Mouse (Mus musculus) layer of hippocampus, postnatal 25 days (tissue): Measurements from ENCODE around the gene Gm9747. TPM values are rescaled to one million over a fixed set of nuclear protein-coding genes. Genes with fewer than 3 reads are reported as not detected.

Experiments used
- DNase-seq, 2 experiments: peaks; one replicate each; pipeline ENCODE4 v3.0.0; 2022; ENCODE audit warnings: mixed read lengths in 2 of 2, low spot score in 1 of 2; ENCODE audit errors: extremely low spot score in 1 of 2
- total RNA-seq, 2 experiments: library from RNA; stranded (reverse); gene quantifications; 2 replicates each; pipeline ENCODE4 v1.2.3; 2021

The Gm9747 gene
- total RNA-seq, 2 experiments from 2014 or later: not detected

DNA sequence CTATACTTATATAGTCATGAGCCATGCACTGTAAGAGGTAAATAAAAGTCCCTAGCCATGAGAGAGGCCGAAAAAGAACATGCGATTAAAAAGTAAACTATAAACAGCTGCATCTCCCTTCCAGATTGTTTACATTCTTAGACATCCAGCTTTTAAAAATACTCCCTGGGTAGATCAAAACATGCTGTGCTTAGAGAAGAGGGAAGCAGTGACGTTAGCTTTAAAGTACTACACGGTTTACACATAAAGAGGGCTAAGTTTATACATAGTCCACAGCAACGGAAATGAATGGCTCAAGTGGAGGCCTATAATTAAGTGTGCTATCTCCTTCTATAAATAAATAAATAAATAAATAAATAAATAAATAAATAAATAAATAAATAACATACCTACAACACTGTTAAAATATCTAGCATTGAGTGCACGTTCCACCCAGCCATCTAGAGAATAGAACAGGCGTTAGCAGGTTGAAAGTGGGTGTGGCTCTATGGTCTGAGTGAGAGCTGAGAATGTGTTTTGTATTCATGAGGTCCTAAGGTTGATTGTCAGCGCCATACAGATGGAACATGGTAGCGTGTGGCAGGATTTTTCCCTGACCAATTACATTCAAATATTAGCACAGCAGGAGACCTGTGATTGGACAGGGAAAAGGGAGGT lies 21.0 kb downstream of the Gm9747 start:
- DNase-seq: no peak

- DNase-seq: no peak
Measured at GRCm38 (mm10) chr1:82257457-82257856, 24.5 kb downstream of the Gm9747 start.

GRCm38 (mm10) chr1:82258331-82258730 lies 25.4 kb downstream of the Gm9747 start:
- DNase-seq: no peak

DNA sequence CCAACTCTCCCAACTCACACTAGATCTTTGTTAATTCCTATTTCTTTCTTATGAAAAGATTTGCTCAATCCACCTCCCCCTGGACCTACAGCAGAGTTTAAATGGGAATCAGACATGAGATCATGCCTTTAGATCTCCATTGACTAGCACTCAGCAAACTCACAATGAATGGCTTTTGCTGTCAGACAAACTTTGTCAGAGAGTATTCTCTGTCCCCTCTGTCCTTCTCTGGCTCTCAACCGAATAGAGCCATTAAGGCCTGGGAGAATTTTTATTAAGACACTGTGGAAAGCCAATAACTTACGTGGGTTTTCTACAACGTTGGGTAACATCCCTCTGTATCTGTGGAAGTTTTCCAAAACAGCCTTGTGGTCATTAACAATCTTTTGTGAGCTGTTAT lies 27.1 kb downstream of the Gm9747 start:
- no peak for DNase-seq

- DNase-seq: peak in 1 of 2 experiments; percentile 44
Measured at GRCm38 (mm10) chr1:82261053-82261618, 28.2 kb downstream of the Gm9747 start.

DNA sequence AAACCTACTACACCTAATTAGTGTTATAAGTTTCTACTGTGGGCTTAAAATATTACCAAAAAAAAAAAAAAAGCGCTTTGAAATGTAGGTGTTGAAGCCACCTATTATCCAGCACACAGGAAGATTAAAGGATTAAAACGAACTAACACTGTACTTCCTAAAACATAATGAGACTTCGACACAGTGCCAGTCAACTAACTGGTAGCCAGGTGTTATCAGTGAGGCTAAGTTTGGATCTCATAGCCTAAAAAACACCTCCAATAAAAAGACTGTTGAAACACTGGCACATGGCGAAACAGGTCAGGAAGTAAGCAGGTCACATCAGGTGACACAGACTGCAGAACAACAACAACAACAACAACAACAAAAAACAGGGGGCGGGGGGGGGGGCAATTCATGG lies 28.7 kb downstream of the Gm9747 start:
- no peak for DNase-seq

GRCm38 (mm10) chr1:82262331-82262730 lies 29.4 kb downstream of the Gm9747 start:
- no peak for DNase-seq

GRCm38 (mm10) chr1:82267547-82267946 lies 34.6 kb downstream of the Gm9747 start:
- no peak for DNase-seq

- no peak for DNase-seq
Measured at GRCm38 (mm10) chr1:82272231-82272630, 39.3 kb downstream of the Gm9747 start.

DNA sequence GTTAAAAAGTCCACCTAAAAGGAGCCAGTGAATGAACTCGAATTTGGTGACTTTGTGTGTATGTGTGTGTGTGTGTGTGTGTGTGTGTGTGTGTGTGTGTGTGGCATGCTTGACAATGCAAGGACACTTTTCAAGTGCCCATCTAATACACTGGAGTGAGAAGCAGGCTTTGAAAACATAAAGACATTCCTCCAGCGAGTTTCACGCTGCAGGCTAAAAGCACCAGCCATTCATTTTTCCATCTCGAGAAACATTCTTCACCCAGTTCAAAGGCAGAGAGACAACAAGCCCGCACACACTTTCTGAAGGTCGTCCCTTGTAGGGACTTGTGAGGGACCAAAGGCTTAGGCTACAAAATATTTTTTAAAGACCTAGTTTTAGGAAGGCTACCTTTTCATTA lies 40.6 kb downstream of the Gm9747 start:
- DNase-seq: no peak

- no peak for DNase-seq
Measured at GRCm38 (mm10) chr1:82274361-82274760, 41.4 kb downstream of the Gm9747 start.

GRCm38 (mm10) chr1:82279768-82280167 lies 46.9 kb downstream of the Gm9747 start:
- no peak for DNase-seq

- no peak for DNase-seq
Measured at GRCm38 (mm10) chr1:82281823-82282222, 48.9 kb downstream of the Gm9747 start.

GRCm38 (mm10) chr1:82282992-82283611 lies 50.2 kb downstream of the Gm9747 start:
- peak; percentile 72 to 84 for DNase-seq

DNA sequence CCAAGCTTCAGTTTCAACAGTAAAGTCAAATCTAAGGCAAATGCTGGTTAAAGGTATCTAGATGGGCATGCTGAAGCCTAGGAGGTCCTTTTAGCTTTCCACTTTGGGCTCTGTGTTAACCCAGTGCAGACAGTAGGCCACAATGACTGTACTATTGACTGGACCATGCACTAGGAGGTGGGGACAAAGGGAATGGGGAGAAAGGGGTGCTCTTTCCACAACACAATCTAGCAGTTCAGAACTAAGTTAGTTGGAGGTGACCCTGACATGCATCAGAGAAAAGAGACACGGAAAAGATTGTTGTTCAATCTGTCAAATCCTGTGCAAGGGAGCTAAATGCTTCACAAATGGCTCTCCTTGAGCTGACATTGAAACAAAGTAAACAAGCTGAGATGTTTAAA lies 51.0 kb downstream of the Gm9747 start:
- DNase-seq: peak in 1 of 2 experiments; percentile 31

- DNase-seq: no peak
Measured at GRCm38 (mm10) chr1:82284403-82284802, 51.5 kb downstream of the Gm9747 start.

Other genes with a start within 250 kb of the Gm9747 start
- gene Irs1, start 58.3 kb downstream of the Gm9747 start, total RNA-seq: 10 to 100 TPM; 18.8 to 21.7 TPM
- gene Rhbdd1, start 83.3 kb downstream of the Gm9747 start, total RNA-seq: 1 to 10 TPM; 6.7 to 7.6 TPM